Mouse (Mus musculus): ENCODE measurements around the gene Sclt1. TPM values are rescaled to one million over a fixed set of nuclear protein-coding genes. Genes with fewer than 3 reads are reported as not detected.

Sclt1 gene
- polyA plus RNA-seq (2017; shearing (Covaris generic)) = 2.3 TPM

GRCm38 (mm10) chr3:41742278-41742934 is at the start of gene Sclt1, which contains the start of gene D3Ertd751e:
Gene Sclt1 (minus strand): TSS chr3:41742514.
Gene D3Ertd751e (plus strand): TSS chr3:41742611.

Other genes with a start within 250 kb of the Sclt1 start
- gene Jade1, start 186.8 kb downstream of the Sclt1 start, polyA plus RNA-seq (2017; shearing (Covaris generic)) = 8.3 TPM
- 14.8 TPM for gene D3Ertd751e, start 97 bp upstream of the Sclt1 start, polyA plus RNA-seq (2017; shearing (Covaris generic))